Mouse (Mus musculus) retina, postnatal 1 day (tissue): Measurements from ENCODE around the gene Pard3b.

Experiments used
- DNase-seq: peaks from one replicate; pipeline ENCODE4 v3.0.0-alpha.2; 2012

The Pard3b gene

GRCm38 (mm10) chr1:61756771-61757170 is 118.1 kb downstream of the Pard3b start:
- DNase-seq, result no peak

GRCm38 (mm10) chr1:61771213-61771612 is 132.6 kb downstream of the Pard3b start:
- peak; percentile 84 for DNase-seq

GRCm38 (mm10) chr1:61778731-61779130 is 140.1 kb downstream of the Pard3b start:
- no peak for DNase-seq

GRCm38 (mm10) chr1:61779906-61780305 is 141.3 kb downstream of the Pard3b start:
- DNase-seq, result no peak

GRCm38 (mm10) chr1:61796296-61796695 is 157.7 kb downstream of the Pard3b start:
- DNase-seq, result no peak

- no peak for DNase-seq
These were observed 181.6 kb downstream of the Pard3b start for GRCm38 (mm10) chr1:61820213-61820612.

- DNase-seq, result no peak
These were observed 187.1 kb downstream of the Pard3b start for GRCm38 (mm10) chr1:61825560-61826191.

GRCm38 (mm10) chr1:61837006-61837544 is 198.5 kb downstream of the Pard3b start:
- no peak for DNase-seq

- DNase-seq, result no peak
These were observed 208.0 kb downstream of the Pard3b start for GRCm38 (mm10) chr1:61846606-61847005.

GRCm38 (mm10) chr1:61849029-61849714 is 210.5 kb downstream of the Pard3b start:
- peak; percentile 11 for DNase-seq

- DNase-seq, result peak; percentile 21
These were observed 211.8 kb downstream of the Pard3b start for GRCm38 (mm10) chr1:61850471-61850870.

- DNase-seq, result peak; percentile 20
These were observed 212.6 kb downstream of the Pard3b start for GRCm38 (mm10) chr1:61851176-61851575.

- DNase-seq, result no peak
These were observed 228.9 kb downstream of the Pard3b start for GRCm38 (mm10) chr1:61867286-61868082.

- no peak for DNase-seq
These were observed 236.3 kb downstream of the Pard3b start for GRCm38 (mm10) chr1:61874875-61875274.

GRCm38 (mm10) chr1:61879706-61880470 is 241.3 kb downstream of the Pard3b start:
- peak; percentile 68 for DNase-seq

- no peak for DNase-seq
These were observed 257.4 kb downstream of the Pard3b start for GRCm38 (mm10) chr1:61896048-61896447.

- DNase-seq, result no peak
These were observed 264.8 kb downstream of the Pard3b start for GRCm38 (mm10) chr1:61903271-61904007.

- DNase-seq, result no peak
These were observed 265.4 kb downstream of the Pard3b start for GRCm38 (mm10) chr1:61904036-61904435.

GRCm38 (mm10) chr1:61912931-61913330 is 274.3 kb downstream of the Pard3b start:
- peak; percentile 65 for DNase-seq

GRCm38 (mm10) chr1:61924958-61925357 is 286.3 kb downstream of the Pard3b start:
- peak; percentile 72 for DNase-seq

GRCm38 (mm10) chr1:61925541-61925940 is 286.9 kb downstream of the Pard3b start:
- DNase-seq, result peak; percentile 21
